Mouse (Mus musculus): ENCODE results near the gene Rasa4.
A peak's percentile ranks its signal among the peaks of the same experiment; 100 is the strongest.

The Rasa4 gene

DNA sequence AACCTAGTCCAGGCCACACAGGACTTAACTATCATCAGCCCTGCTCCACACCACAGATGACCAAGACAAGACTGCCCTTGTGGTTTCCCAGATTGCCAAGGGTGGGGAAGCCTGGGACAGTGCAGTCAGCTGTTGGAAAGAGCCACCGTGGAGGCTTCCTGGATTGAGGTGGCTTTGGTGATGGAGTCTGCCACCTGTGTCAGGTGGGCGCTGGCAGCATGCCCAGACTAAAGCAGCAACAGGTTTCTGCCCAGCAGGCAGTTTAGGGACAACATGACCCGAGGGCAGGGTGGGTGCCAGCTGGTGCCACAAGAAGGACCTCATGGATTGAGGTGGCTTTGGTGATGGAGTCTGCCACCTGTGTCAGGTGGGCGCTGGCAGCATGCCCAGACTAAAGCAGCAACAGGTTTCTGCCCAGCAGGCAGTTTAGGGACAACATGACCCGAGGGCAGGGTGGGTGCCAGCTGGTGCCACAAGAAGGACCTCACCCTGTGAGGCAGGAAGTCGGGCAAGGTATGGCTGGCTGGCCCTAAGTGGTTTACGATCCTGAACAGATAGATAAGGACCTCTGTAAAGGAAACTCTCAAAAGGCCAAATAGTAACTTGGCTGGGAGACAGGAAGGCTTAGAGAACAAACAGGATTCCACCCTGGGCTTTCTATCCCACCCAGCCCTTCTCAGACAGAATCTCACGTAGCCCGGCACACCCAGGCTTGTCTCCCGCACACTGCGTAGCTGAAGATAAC is 17.1 kb upstream of the Rasa4 start:
- peak; percentile 48 for DNase-seq (ENCODE audit: low spot score)

DNA sequence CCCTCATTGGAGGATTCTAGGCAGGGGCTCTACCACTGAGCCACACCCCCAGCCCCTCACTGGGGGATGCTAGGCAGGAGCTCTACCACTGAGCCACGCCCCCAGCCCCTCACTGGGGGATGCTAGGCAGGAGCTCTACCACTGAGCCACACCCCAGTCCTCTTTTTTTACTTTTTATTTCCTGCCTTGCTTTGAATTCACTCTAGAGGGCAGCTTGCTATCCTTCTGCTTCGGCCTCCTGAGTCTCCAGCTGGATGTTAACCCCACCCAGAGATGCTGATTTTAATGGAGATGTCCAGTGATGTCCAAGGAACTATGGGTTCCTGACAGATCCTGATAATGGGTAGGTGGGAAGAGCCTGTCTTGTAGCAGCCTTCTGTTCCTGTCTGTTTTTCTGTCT is 14.3 kb upstream of the Rasa4 start:
- DNase-seq (ENCODE audit: low spot score), result no peak

DNA sequence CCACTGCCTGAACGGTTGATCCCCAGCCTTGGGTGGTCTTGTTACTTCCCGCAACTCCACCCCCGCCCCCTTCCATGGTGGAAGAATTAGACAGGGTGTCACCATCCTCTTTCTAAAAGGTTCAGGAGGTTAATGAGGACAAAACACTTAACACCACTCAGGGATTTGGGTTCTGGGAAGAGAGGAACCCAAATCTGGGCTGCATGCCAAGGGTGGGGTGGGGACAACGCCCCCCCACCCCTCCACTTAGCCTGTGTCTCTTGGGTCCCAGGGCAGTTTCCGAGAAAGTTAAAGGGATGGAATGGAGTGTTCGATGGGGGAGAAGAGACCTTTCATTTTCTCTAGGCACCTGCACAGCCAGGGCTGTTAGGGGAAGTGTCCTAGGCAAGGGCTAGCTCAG is 10.7 kb upstream of the Rasa4 start:
- DNase-seq (ENCODE audit: low spot score), result no peak

DNA sequence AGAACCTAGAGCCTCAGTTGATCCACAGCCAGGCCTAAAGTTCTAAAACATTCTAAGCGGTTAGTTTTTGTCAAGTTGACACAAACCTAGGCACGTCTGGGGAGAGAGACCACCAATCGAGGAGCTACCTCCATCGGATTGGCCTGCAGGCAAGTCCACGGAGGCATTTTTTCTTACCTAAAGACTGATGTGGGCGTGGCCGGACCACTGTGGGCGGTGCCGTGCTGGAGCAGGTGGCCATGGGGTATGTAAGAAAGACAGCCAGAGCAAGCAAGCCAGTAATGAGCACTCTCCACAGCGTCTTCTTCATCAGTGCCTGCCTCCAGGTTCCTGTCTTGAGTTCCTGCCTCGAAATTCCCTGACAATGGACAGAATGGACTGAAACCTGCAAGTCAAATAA is 10.2 kb upstream of the Rasa4 start:
- DNase-seq (ENCODE audit: low spot score), result no peak

DNA sequence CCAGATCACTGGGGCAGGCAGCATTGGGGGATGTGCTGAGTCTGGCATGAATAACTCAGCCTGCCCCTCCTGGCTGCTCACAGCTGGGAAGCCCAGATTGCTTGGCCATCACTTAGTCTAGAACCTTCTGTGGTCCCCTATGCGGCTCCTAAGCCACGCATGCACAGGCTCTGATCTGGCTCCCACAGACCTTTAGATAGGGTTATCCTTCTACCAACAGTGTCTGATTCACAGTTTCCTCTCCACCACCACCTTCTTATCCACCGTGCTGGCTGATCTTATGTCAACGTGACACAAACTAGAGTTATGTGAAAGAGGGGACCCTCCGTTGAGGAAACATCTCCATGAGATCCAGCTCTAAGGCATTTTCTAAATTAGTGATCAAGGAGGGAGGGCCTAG is 8.6 kb upstream of the Rasa4 start:
- no peak for DNase-seq (ENCODE audit: low spot score)

DNA sequence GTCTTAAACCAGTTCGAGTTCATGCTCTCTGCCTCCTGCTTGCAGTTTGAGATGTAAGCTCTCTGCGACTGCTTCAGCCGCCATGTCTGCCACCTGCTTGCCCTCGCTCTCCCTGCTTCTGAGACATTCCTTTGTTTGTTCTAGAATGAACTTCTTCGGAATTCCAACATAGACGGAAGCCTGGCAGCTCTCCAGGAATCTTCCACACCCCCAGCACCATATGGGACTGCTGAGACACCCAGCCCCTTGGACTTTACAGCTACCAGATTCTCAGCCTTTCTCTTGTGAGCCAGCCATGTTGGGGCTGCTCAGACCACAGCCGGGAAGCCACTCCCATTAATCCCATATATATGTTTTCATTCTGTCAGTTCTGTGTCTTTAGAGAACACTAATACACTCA is 7.4 kb upstream of the Rasa4 start:
- DNase-seq (ENCODE audit: low spot score), result no peak

DNA sequence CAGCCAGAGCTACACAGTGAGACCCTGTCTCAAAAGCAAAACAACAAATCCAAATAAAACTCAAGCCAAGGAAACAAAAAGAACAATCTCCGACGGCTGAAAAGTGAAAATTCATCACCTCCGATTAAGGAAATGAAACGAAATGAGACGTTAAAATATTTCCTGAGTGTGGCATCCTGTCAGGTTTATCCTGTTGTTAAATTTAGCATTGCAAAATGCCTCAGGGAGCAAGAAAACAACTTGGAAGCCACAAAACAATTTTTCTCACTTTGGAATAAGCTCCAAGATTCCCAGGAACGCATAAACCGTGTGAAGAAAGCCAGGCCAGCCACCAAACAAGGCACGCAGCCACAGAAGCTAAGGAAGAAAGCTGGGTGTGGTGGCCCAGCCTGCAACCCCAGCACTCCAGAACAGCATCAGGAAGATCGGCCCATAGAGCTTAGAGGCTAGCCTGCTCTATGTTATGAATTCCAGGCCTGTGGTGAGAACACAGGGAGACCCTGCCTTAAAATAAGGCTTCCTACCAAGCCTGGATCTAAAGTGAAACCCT is 6.6 kb upstream of the Rasa4 start:
- DNase-seq (ENCODE audit: low spot score), result no peak

DNA sequence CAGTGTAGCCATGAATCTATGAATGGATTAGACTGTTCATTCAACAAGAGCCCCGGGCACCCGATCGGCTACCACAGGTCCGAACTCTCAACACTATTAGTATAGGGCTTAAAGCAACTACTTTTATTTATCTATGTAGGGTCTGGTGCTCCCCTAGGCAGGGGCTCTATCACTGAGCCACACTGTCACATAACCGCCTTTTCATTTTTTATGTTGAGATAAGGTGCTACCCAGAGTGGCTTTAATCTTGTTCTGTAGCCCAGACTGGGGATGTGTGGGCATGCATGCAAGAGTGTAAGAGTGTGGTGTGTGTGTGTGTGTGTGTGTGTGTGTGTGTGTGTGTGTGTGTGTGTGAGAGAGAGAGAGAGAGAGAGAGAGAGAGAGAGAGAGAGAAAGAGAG is 5.6 kb upstream of the Rasa4 start:
- no peak for DNase-seq (ENCODE audit: low spot score)

DNA sequence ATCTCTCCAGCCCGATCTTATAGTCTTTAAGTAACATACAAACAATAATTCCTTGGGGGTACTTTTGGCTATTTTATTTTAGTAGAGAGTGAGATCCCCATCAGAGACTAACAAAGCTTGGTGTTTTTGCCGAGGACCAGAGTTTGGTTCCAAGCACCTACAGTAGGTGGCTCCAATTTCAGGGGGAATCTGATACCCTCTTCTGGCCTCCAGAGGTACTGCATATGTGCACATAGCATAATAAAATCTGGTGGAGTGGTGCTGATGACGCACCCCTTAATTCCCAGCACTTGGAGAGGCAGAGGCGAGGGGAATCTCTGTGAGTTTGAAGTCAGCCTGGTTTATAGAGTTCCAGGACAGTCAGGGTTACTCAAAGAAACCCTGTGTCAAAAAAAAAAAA is 1.4 kb upstream of the Rasa4 start:
- no peak for DNase-seq (ENCODE audit: low spot score)

DNA sequence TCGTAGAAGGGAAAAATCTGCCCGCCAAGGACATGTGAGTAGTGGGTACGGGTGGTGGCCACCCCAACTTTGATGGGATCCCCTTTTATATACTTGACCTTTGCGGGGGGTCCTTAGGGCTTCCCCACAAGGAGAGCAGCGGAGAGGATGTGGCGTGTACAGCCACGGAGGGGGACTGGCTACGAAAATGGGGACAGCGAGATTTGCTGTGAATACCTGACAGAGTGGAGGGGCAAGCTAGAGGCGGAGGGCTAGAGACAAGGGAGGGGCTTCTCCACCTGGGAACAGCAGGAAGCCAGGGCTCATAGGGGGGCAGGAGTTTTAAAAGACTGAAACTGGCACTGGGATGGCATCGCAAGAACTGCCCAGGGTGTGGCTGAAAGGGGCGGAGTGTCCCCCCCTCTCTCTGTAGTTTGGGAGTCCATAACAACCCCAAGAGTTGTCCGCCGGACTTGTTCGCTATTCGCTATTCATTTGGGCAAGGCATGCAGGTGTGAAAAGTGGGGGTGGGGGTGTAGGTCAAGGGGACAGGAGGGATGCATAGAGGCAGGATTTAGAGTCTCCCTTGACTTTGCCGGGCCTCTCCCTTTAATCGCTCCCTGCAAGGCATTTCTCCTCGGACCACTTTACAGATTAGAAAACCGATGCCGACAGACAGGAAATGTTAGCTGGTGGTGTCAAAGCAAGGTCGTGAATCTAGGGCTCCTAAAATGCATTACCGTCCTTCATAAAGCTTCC is 597 bp downstream of the Rasa4 start:
- DNase-seq (ENCODE audit: low spot score), result no peak

DNA sequence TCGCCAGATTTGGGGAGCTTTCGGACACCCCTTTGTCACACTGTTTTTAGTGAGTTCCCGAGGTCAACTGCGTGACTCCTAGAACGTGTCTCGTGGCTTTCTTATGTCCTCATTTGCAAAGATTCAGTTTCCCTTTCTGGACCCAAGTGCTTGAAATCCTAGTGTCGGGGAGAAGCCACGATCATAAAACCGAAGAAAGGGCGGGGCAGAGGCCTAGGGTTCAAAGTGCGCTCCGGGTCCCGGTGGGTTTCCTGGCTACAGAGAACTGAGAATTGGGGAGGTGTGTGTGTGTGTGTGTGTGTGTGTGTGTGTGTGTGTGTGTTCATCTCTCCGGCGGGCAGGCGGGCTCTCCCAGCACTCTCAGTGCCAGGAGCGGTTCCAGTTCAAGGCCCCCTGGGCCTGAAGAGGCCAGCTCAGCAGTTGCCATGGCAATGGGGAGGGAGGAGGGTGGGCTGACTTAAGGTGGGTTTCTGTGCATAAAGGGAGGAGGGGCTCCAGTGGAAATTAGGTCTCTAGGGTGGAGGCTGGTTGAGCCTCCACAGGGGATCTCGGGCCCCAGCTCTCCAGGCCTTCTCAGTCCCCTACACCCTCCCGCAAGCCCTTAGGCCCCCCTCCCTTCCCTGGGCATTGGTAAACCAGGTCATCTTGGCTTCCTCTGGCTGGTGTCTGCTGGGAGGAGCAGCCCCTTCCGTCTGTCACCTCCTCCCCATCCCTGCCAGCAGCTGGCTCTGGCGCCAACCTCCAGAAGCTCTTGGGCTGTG is 1.4 kb downstream of the Rasa4 start:
- no peak for DNase-seq (ENCODE audit: low spot score)

DNA sequence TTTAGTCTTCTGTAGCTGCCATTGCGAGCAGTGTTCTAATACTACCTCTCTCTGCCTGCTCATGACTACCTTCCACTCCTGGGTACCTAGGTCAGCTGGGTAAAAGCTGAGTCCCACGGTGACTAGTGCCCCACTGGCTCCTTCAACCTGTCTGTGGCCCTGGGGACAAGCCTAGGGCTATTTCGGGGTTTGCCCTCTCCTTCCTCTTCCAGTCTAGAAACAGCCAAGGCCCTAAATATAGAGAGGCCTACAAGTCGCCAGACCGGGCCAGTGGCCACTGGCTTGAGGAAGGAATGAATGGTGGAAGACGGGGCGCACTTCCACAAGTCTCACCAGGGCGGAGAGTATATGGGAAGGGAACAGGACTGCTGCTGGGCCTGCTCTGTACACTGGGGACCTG is 2.6 kb downstream of the Rasa4 start:
- DNase-seq (ENCODE audit: low spot score), result no peak

DNA sequence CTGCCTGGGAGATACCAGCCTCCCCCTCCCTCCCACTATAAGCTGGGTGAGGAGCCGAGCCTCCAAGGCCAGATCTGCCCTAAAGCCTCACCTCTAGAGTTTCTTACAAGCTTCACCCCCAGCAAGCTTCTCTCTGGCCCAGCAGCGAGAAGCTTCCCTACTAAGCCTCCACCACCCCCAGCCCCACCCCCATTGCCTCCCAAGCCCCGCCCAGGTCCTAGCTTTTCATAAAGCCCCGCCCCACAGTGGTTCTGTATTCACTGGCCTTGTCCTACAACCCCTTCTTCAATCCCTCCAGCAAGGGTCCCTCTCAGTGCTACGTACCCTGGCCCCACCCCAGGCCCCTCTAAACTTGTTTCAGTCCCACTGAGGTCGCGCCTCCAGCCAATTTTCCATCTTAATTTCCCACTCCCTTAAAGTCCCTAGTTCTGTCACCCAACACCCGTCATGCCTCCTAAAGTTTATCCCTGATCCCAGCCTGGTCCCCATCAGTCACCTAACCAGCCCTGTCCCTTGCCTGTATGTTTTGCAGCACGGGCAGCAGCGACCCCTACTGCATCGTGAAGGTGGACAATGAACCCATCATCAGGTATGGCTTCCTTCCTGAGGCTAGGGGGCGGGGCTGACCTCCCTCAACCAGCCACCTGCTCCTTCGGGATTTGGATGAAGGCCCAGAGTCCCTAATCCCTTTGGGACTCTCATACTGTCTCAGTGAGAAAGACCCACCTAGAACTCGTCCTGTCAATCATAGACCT is 5.3 kb downstream of the Rasa4 start:
- DNase-seq (ENCODE audit: low spot score), result no peak

DNA sequence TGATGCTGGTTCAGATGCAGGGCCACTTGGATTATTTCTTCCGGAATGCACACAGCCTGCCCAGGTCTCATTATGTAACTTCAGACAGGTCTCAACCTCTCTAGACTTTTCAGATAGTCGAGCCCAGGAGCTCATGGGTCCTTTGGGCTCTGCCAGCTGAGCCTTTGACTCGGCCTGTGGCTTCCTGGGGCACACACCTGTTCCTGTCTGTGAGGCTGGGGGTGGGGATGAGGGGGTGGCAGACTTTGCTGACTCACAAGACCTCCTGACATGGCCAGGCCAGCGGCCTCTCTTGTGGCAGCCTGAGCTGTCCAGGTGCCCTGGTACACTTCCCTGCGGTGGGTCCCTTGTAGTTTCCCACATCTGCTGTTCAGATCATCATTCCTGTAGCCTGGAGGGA is 8.2 kb downstream of the Rasa4 start:
- no peak for DNase-seq (ENCODE audit: low spot score)

DNA sequence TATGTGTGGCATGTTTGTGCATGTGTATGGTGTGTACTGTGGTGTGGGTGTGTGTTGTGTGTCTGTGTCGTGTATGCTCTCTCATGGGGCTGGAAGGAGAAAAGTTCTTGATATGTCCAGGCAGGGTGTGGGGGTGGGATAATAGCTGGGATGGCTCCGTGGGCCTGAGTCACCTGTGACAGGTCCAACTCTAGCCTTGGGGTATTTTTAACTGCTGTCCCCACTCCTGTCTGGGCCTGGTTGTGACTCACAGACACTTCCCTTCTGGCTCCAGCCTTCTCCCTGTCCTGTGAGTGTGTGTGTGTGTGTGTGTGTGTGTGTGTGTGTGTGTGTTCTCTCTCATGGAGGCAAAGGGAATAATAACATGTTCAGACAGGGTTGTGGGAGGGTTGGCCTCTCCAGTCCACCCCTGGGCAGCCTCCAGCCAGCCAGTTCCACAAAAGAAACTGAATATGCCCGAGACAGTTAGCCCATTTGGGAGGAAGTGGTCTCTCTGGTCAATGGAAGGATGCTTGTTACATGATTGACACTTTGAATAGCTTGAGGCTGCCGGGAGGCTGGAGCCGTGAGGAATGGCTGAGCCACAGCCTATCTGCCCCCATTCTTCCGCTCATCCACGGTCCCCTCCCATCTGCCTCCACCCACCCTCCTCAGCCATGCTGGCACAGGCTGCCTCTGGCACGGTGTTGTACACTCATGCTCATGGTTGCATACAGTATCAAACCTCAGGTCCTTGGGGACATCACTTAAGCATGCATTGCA is 10.7 kb downstream of the Rasa4 start:
- DNase-seq (ENCODE audit: low spot score), result no peak

DNA sequence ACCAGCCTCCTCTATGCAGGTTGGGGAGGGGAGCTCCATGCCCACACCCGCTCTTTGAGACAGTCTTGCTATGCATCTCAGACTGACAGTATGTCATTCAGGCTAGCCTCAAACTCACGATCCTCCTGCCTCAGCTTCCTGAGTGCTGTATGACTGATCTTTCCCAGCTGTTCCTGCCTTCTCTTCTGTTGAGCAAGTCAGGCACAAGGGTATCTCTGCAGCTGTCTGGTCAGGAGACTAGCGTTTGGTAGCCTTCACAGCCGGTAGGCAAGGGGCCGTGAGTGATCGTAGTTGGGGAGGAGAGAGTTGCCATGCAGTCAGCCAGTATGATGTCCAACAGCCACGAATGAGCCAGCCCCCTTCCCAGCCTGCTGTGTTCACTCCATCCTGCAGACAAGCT is 11.4 kb downstream of the Rasa4 start:
- DNase-seq (ENCODE audit: low spot score), result no peak

DNA sequence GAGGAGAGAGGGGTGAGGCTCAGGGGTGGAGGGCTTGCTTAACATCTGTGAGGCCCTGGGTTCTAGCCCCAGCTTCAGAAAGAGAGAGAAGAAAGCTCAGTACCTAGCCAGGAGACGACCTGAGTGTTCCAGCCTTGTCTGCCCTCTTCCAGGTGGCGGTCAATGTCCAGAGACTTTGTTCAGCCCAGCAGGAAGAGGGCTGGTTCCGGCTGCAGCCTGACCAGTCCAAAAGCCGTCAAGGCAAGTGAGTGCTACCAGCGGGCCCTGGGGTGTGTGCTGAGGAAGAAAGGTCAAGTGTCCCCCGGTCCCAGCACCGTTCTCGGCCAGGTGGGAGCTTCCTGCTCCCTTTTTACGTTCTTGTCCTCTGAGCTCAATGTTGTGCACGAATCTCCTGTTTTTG is 14.8 kb downstream of the Rasa4 start:
- DNase-seq (ENCODE audit: low spot score), result no peak

DNA sequence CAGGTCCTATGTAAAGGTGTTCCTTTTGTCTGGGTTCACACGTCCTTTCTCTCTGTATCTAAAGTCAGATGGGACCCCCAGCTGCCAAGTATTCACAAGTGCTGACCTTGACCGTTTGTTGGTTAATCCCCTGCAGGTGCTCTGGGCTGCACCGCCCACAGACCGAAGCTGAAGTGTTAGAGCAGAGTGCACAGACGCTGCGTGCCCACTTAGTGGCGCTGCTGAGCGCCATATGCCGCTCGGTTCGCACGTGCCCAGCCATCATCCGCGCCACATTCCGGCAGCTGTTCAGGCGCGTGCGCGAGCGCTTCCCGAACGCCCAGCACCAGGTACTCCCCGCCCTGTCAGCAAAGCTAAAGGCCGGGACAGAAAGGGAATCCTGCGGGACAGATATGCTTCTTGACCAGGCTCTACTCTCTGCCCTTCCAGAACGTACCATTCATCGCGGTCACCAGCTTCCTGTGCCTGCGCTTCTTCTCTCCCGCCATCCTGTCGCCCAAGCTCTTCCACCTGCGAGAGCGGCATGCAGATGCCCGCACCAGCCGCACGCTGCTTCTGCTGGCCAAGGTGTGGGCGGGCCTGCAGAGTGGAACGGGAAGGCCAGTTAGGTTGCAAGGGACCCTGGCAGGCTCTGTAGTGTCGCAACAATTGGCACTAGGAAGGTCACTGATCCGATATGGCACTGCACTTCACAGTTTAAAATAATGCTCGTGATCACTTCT is 18.5 kb downstream of the Rasa4 start:
- peak; percentile 74 for DNase-seq (ENCODE audit: low spot score)

DNA sequence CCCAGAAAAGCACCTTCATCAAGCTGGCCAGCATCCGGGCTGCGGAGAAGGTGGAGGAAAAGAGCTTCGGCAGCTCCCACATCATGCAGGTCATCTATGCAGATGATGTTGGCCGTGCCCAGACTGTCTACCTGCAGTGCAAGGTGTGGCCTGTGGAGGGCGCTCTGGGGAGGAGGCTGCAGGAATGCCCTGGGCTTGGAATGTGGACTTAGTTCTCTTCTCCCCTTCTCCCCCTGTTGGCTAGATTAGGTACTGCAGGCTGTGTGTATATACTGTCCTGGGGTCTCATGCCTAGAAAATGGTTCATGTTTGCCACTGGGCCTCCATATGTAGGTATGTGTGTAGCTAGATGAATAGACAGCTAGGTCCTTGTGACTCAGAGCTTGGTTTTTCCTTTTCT is 20.8 kb downstream of the Rasa4 start:
- DNase-seq (ENCODE audit: low spot score), result no peak

DNA sequence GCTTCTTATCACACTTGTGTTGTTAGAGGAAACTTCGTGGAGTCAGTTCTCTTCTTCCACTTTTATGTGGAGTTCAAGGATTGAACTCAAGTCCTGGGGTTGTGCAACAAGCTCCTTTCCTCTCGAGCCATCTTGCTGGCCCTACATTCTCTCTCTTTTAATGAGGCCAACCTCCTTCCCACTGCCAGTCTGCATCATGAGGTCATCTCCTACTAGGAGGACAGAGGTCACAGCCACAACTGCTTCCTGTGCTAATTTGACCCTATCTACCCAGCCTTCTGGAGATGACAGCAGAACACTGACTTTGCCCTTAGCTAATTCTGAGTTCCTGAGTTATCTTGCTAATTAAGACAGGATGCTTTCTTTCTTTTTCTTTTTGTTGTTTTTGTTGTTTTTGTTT is 24.8 kb downstream of the Rasa4 start:
- DNase-seq (ENCODE audit: low spot score), result no peak

DNA sequence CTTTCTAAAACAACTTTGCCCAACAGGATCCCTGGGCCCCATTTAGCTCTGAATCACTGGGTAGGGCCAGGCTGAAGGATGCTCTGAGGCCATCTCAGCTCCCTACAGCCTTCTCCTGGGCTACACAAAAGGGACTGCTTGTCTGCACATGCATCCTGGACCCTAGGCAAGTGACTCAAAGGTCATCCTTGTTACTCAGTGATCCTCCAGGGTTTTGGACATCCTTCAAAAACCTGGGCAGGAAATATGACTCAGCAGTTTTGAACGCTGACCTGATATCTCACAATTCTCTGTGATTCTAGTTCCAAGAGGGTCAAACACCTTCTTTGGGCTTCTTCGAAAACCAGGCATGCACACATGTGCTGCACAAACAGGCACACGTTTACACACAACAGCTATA is 25.3 kb downstream of the Rasa4 start:
- no peak for DNase-seq (ENCODE audit: low spot score)

All from lung, postnatal 25 days (tissue).